Mouse (Mus musculus) liver, adult 2 months (tissue): ENCODE measurements at regions not wholly inside any gene's neighbourhood (a gene's known extent, or its start where the extent isn't known, plus 50 kb on each side); places are given as distances from the start of the nearest gene placed in this dataset.

Experiments
- CTCF ChIP-seq: fragments of 200-500 bp; IDR thresholded peaks from 2 replicates; pipeline ENCODE4 v1.5.1; 2011; ENCODE audit warnings: low read depth, low read length, control low read depth
- POLR2A ChIP-seq: fragments of 200-500 bp; IDR thresholded peaks from 2 replicates; pipeline ENCODE4 v1.6.1; 2011; ENCODE audit warnings: low read length, control low read depth; ENCODE audit not compliant: insufficient read depth; ENCODE audit errors: extremely low read depth

GRCm38 (mm10) chr3:35405621-35406079 lies 348.3 kb upstream of the Atp11b start:
- TF ChIP-seq CTCF (no peak), POLR2A (no peak)
